Mouse (Mus musculus) G1E (cell line): ENCODE measurements around the gene Insl5.

Experiments used
- CTCF ChIP-seq: IDR thresholded peaks from 2 replicates; pipeline ENCODE4 v1.5.1; 2012; ENCODE audit warnings: low read depth, low read length, inconsistent platforms, mixed read lengths
- GATA1 ChIP-seq: IDR thresholded peaks from 2 replicates; pipeline ENCODE4 v1.6.1; 2012; ENCODE audit warnings: borderline replicate concordance, low read length, inconsistent platforms, mixed read lengths
- TAL1 ChIP-seq: conservative IDR thresholded peaks from 2 replicates; pipeline ENCODE4 v1.6.1; 2012; ENCODE audit warnings: low read depth, low read length, inconsistent platforms, mixed read lengths

- no peak for TF ChIP-seq TAL1
- no peak for TF ChIP-seq CTCF
- TF ChIP-seq GATA1: no peak
Observed at GRCm38 (mm10) chr4:102981709-102982108, 44.9 kb downstream of the Insl5 start.
